Mouse (Mus musculus) spleen, adult 2 months (tissue): ENCODE results near the gene Irx5.

ENCODE experiments used
- CTCF ChIP-seq: fragments of 200-500 bp; IDR thresholded peaks from 2 replicates; pipeline ENCODE4 v1.5.1; 2011; ENCODE audit warnings: mild to moderate bottlenecking, inconsistent platforms; ENCODE audit not compliant: insufficient read depth, insufficient read length, insufficient replicate concordance; ENCODE audit errors: extremely low read depth
- POLR2A ChIP-seq: fragments of 200-500 bp; IDR thresholded peaks from 2 replicates; pipeline ENCODE4 v1.6.1; 2011; ENCODE audit warnings: low read depth, low read length, inconsistent platforms

GRCm38 (mm10) chr8:92336041-92336440 lies 21.4 kb upstream of the Irx5 start:
- TF ChIP-seq CTCF (no peak), POLR2A (no peak)
